Mouse (Mus musculus) hindbrain, postnatal 0 days (tissue): ENCODE results near the gene Wasf3. TPM values are rescaled to one million over a fixed set of nuclear protein-coding genes. Genes with fewer than 3 reads are reported as not detected.

ENCODE experiments used
- ATAC-seq: fragments of 200-750 bp; cut with Nextera tagmentation; 2 replicates; pipeline ENCODE4 v1.8.0; 2017; ENCODE audit warnings: mild to moderate bottlenecking, moderate TSS enrichment, moderate library complexity
- DNase-seq: peaks from one replicate; pipeline ENCODE4 v3.0.0-alpha.2; 2015; ENCODE audit warnings: low spot score
- H3K27ac ChIP-seq: fragments of 300-500 bp; sonication (generic); 2 replicates; pipeline ENCODE4 v1.5.1; 2014; ENCODE audit warnings: mild to moderate bottlenecking
- H3K27me3 ChIP-seq: fragments of 300-500 bp; sonication (generic); 2 replicates; pipeline ENCODE4 v1.6.1; 2014; ENCODE audit warnings: low read length, mixed read lengths; ENCODE audit not compliant: insufficient read depth
- H3K36me3 ChIP-seq: fragments of 300-500 bp; sonication (generic); 2 replicates; pipeline ENCODE4 v1.6.1; 2014; ENCODE audit warnings: low read length, mixed read lengths; ENCODE audit not compliant: insufficient read depth
- H3K4me1 ChIP-seq: fragments of 300-500 bp; sonication (generic); 2 replicates; pipeline ENCODE4 v1.6.1; 2014; ENCODE audit warnings: antibody characterized with exemption, low read length, mixed read lengths; ENCODE audit not compliant: insufficient read depth
- H3K4me2 ChIP-seq: fragments of 300-500 bp; sonication (generic); 2 replicates; pipeline ENCODE4 v1.6.1; 2014; ENCODE audit warnings: low read depth, mild to moderate bottlenecking, low read length, moderate library complexity, mixed read lengths
- H3K4me3 ChIP-seq: fragments of 300-500 bp; sonication (generic); 2 replicates; pipeline ENCODE4 v1.5.1; 2014; ENCODE audit warnings: low read length
- H3K9ac ChIP-seq: fragments of 300-500 bp; sonication (generic); replicated peaks from 2 replicates; pipeline ENCODE4 v1.6.1; 2014; ENCODE audit warnings: mild to moderate bottlenecking, low read length, moderate library complexity, mixed read lengths
- H3K9me3 ChIP-seq: fragments of 300-500 bp; sonication (generic); 2 replicates; pipeline ENCODE4 v1.6.1; 2016; ENCODE audit warnings: low read length, mixed read lengths
- CTCF ChIP-seq: IDR thresholded peaks from 2 replicates; pipeline ENCODE4 v1.5.1; 2016; ENCODE audit warnings: antibody characterized with exemption, control low read depth, low read depth
- WGBS: fragments of 180-500 bp; shearing (Covaris S2); extraction: QIAGEN DNeasy Blood & Tissue Kit; methylation state at CpG from one replicate; pipeline ENCODE4 v1.1.7; 2014; 5-methylcytosine and 5-hydroxymethylcytosine counted together
- polyA plus RNA-seq: library from polyadenylated mRNA; unstranded; fragments of >200 nt; fragmentation: Nextera tagmentation; extraction: Ambion mirVana; gene quantifications from 2 replicates; pipeline ENCODE4 v1.2.1, GENCODE M21; 2015
- total RNA-seq: library from RNA; depleted of rRNA; stranded (reverse); fragments of >200 nt; gene quantifications from 2 replicates; pipeline ENCODE4 v1.2.3, GENCODE M21; 2014

The Wasf3 gene
- total and polyA plus RNA-seq, 2 experiments from 2014 or later: 17.0 to 38.6 TPM

DNA sequence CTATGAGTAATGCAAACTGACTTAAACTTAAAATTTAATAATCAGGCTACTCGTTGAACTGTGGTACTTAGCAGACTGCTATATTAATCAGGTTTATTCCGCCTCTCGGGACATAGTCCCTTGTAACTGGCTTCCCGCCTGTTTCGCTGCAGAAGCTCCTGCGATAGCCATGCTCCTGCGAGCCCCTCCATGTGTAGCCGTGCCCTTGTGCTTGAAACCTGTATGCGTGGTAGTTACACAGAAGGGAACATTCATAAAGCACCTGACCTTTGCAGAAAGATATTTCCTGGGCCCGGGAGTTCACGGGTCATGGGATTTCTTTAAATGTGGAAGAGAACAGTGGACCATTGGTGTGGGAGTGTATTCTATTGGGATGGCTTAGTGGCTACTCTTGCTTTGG, 52.0 kb downstream of the Wasf3 start:
- Histone ChIP-seq H3K4me2 (no peak overlapping the region), H3K4me1 (no peaks in the 10 kb centered on the region), H3K9ac (no peak overlapping the region), H3K9me3 (no peaks in the 10 kb centered on the region), H3K36me3 (peaks cover 17% of the 10 kb centered on the region; the same call in 1 of the 2 replicates), H3K27ac (no peak overlapping the region), H3K27me3 (no peaks in the 10 kb centered on the region), H3K4me3 (no peak overlapping the region)
- no peak for ATAC-seq
- no peak for DNase-seq
- no peak for TF ChIP-seq CTCF
- 93% methylated on average over 11 of the region's 11 CpGs for WGBS

- no peak overlapping the region for H3K9ac ChIP-seq
- DNase-seq (no peak), ATAC-seq (no peak)
- no peak for TF ChIP-seq CTCF
- peaks cover 17% of the 10 kb centered on the region; the same call in 1 of the 2 replicates for H3K36me3 ChIP-seq
- 87% methylated on average over 7 of the region's 7 CpGs for whole genome bisulfite sequencing
- no peaks in the 10 kb centered on the region for H3K9me3 ChIP-seq
- no peak overlapping the region for H3K4me2 ChIP-seq
- no peaks in the 10 kb centered on the region for H3K4me1 ChIP-seq
- H3K27ac ChIP-seq: no peak overlapping the region
- no peak overlapping the region for H3K4me3 ChIP-seq
- H3K27me3 ChIP-seq: no peaks in the 10 kb centered on the region
These were observed 54.5 kb downstream of the Wasf3 start for GRCm38 (mm10) chr5:146439152-146439781.

DNA sequence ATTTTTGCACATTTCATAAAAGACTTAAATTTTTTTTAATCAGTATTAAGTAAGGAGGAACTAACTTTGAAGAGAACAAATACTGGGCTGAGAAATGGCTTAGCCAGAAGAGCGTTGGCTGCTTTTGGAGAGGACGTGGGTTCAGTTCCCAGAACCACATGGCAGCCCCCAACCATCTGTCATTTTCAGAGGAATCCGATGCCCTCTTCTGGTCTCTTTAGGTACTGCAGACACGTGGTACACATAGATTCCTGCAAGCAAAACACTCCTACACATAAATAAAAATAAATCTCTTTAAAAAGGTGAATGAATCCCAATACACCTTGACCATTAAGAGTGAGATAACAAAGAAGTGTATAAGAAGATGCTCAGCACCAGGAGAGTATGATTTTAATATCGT, 55.5 kb downstream of the Wasf3 start:
- no peak overlapping the region for H3K9ac ChIP-seq
- DNase-seq (no peak), ATAC-seq (no peak)
- no peaks in the 10 kb centered on the region for H3K27me3 ChIP-seq
- H3K9me3 ChIP-seq: no peaks in the 10 kb centered on the region
- H3K27ac ChIP-seq: no peak overlapping the region
- peak; percentile 45 for TF ChIP-seq CTCF
- peaks cover 15% of the 10 kb centered on the region; the same call in 1 of the 2 replicates for H3K36me3 ChIP-seq
- no peak overlapping the region for H3K4me3 ChIP-seq
- H3K4me2 ChIP-seq: no peak overlapping the region
- H3K4me1 ChIP-seq: no peaks in the 10 kb centered on the region
- WGBS: 96% methylated on average over 5 of the region's 5 CpGs

DNA sequence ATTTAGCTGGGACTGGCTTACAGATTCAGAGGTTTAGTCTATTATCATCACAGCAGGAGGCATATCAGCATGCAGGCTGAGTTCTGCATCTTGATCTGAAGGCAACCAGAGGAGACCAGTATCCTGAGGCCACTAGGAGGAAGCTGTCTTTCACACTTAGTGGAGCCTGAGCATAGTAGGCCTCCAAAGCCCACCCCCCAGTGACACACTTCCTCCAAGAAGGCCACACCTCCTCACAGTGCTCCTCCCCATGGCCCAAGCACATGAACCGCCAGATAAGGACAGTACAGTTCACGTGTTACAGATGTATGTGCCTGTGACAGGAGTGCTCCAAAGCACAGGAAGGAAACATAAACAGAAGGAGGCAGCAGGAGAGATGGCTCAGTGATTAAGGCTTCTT, 58.0 kb downstream of the Wasf3 start:
- no peak for DNase-seq
- ATAC-seq: no peak
- Histone ChIP-seq H3K27ac (no peak overlapping the region), H3K9ac (no peak overlapping the region), H3K4me3 (no peak overlapping the region), H3K4me1 (no peaks in the 10 kb centered on the region), H3K4me2 (no peak overlapping the region), H3K36me3 (peaks cover 12% of the 10 kb centered on the region; the same call in 1 of the 2 replicates), H3K27me3 (no peaks in the 10 kb centered on the region), H3K9me3 (no peaks in the 10 kb centered on the region)
- 81% methylated on average over 2 of the region's 2 CpGs for WGBS
- no peak for TF ChIP-seq CTCF

- H3K9ac ChIP-seq: no peak overlapping the region
- no peaks in the 10 kb centered on the region for H3K9me3 ChIP-seq
- DNase-seq: no peak
- no peak overlapping the region for H3K27ac ChIP-seq
- WGBS: 85% methylated on average over 2 of the region's 2 CpGs
- no peak for ATAC-seq
- no peak for TF ChIP-seq CTCF
- no peaks in the 10 kb centered on the region for H3K27me3 ChIP-seq
- no peak overlapping the region for H3K4me3 ChIP-seq
- H3K4me2 ChIP-seq: no peak overlapping the region
- no peaks in the 10 kb centered on the region for H3K36me3 ChIP-seq
- H3K4me1 ChIP-seq: no peaks in the 10 kb centered on the region
These were observed 61.8 kb downstream of the Wasf3 start for GRCm38 (mm10) chr5:146446633-146447032.

DNA sequence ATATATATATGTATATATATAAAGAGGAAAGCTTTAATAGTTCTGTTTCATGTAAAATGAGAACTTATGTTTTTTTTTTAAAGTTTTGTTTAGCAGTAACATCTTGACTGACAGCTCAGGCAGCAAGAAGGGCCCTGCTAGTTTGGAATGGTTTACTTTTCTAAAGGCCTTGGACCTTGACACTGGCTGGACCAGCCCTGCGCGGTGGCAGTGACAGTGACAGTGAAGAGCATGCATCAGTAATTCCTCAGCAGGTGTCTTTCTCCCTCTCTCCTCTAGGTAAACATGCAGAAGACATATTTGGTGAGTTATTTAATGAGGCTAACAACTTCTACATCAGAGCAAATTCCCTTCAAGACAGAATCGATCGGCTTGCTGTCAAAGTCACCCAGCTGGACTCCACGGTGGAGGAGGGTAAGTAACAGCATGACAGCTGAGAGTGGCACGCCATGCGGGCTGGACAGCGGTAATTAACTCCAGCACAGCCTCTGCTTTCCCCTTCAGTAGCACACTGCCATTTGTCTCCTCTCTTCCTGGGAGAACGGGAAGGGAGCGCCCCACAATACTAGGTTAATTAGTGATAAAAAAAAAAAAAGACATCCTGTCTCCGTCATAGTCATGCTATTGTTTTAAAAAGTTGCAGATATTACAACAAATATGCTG, 66.9 kb downstream of the Wasf3 start:
- Histone ChIP-seq H3K27ac (no peak overlapping the region), H3K4me1 (no peaks in the 10 kb centered on the region), H3K36me3 (peaks cover 10% of the 10 kb centered on the region), H3K9ac (no peak overlapping the region), H3K27me3 (no peaks in the 10 kb centered on the region), H3K4me3 (no peak overlapping the region), H3K4me2 (no peak overlapping the region), H3K9me3 (no peaks in the 10 kb centered on the region)
- 57% methylated on average over 11 of the region's 11 CpGs for WGBS
- no peak for TF ChIP-seq CTCF
- DNase-seq (no peak), ATAC-seq (no peak)

- ATAC-seq: no peak
- no peak for DNase-seq
- H3K36me3 ChIP-seq: peaks cover 10% of the 10 kb centered on the region
- H3K9ac ChIP-seq: no peak overlapping the region
- H3K4me3 ChIP-seq: no peak overlapping the region
- no peaks in the 10 kb centered on the region for H3K27me3 ChIP-seq
- H3K9me3 ChIP-seq: no peaks in the 10 kb centered on the region
- no peaks in the 10 kb centered on the region for H3K4me1 ChIP-seq
- no peak for TF ChIP-seq CTCF
- no peak overlapping the region for H3K4me2 ChIP-seq
- no peak overlapping the region for H3K27ac ChIP-seq
- WGBS: 84% methylated on average over 6 of the region's 6 CpGs
These were observed 68.8 kb downstream of the Wasf3 start for GRCm38 (mm10) chr5:146453556-146453955.
